20 mouse cellular contexts compared by ENCODE assay signal in the genomic region with DNA sequence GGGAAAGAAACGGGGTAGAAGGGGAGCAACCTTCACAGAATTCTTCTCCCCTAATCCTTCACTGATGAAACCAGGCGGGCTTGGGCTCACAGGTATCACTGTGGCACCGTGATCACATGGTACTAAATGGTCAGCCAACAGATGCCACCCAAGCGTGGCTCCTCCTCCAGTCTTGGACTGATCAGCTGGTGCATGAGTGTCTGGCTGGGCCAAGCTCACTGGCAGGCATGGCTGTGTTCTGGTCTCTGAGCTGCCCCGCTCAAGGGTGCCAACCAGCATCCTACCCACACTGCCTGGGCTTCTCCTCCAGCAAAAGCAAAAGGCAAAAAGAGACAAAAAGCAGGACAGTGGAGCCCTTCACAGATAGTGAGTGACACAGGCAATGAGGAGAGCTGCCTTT. TPM values are rescaled to one million over a fixed set of nuclear protein-coding genes. Genes with fewer than 3 reads are reported as not detected.
"Had no signal": no experiment of that assay in that cellular context is flagged by ENCODE, and none has a peak within 500 bp of the region (broad histone marks: within the 10 kb centered on the region; RNA-seq: fewer than 3 reads in every experiment).

No protein-coding gene starts in this region.

- H3K27ac ChIP-seq: gastrocnemius, adult 2 months; heart, adult 2 months; heart, embryonic 13.5 days; heart, embryonic 15.5 days; hindbrain, embryonic 14.5 days; intestine, embryonic 15.5 days; layer of hippocampus, adult 2 months; left cerebral cortex, adult 2 months; limb, embryonic 10.5 days; limb, embryonic 12.5 days; liver, embryonic 13.5 days; liver, embryonic 15.5 days had no signal

- ATAC-seq: intestine, embryonic 15.5 days had no signal

- H3K4me2 ChIP-seq: heart, embryonic 11.5 days; heart, embryonic 13.5 days; heart, embryonic 15.5 days; hindbrain, embryonic 14.5 days; intestine, embryonic 15.5 days; limb, embryonic 12.5 days; liver, embryonic 11.5 days; liver, embryonic 13.5 days; liver, embryonic 15.5 days had no signal

- H3K9ac ChIP-seq: heart, embryonic 13.5 days; heart, embryonic 15.5 days; hindbrain, embryonic 14.5 days; intestine, embryonic 15.5 days; limb, embryonic 12.5 days; liver, embryonic 13.5 days; liver, embryonic 15.5 days; liver, postnatal 0 days had no signal

- H3K27me3 ChIP-seq: heart, embryonic 13.5 days; heart, embryonic 15.5 days; intestine, embryonic 15.5 days; limb, embryonic 12.5 days; liver, embryonic 13.5 days; liver, embryonic 15.5 days had no signal

- H3K36me3 ChIP-seq: intestine, embryonic 15.5 days had no signal

- H3K4me3 ChIP-seq: gastrocnemius, adult 2 months; heart, adult 2 months; heart, embryonic 13.5 days; heart, embryonic 15.5 days; intestine, embryonic 15.5 days; layer of hippocampus, adult 2 months; left cerebral cortex, adult 2 months; limb, embryonic 10.5 days; limb, embryonic 12.5 days; liver, embryonic 13.5 days; liver, embryonic 15.5 days had no signal

- H3K9me3 ChIP-seq: heart, embryonic 13.5 days; heart, embryonic 15.5 days; intestine, embryonic 15.5 days; limb, embryonic 10.5 days; limb, embryonic 12.5 days; liver, embryonic 13.5 days; liver, embryonic 15.5 days had no signal

- DNase-seq: gastrocnemius, postnatal 25 days; liver, embryonic 13.5 days had no signal

- H3K4me1 ChIP-seq: heart, embryonic 13.5 days; heart, embryonic 15.5 days; intestine, embryonic 15.5 days; limb, embryonic 10.5 days; limb, embryonic 12.5 days; liver, embryonic 13.5 days; liver, embryonic 15.5 days had no signal

RNA-seq across cellular contexts. Expression of gene Ppp2r2c, which starts 48.6 kb away (rescaled TPM):
- total RNA-seq: granulocyte monocyte progenitor cell, adult 5-6 weeks had no signal
- polyA plus RNA-seq: heart, postnatal 0 days; kidney, embryonic 14.5 days; kidney, embryonic 16.5 days; liver, embryonic 15.5 days; liver, postnatal 0 days had no signal
